Mouse (Mus musculus) cerebellum, postnatal 25 days (tissue): ENCODE measurements around the gene Foxn3.

Experiments used
- DNase-seq, 2 experiments: peaks; one replicate each; pipeline ENCODE4 v3.0.0; 2021; ENCODE audit warnings: mixed read lengths in 2 of 2

Foxn3 gene

GRCm38 (mm10) chr12:99562073-99562866 lies 1.1 kb downstream of the Foxn3 start:
- peak; percentile 80 to 81 for DNase-seq

- no peak for DNase-seq
Observed at GRCm38 (mm10) chr12:99561333-99561766, 2.0 kb downstream of the Foxn3 start.

GRCm38 (mm10) chr12:99560701-99561332 lies 2.6 kb downstream of the Foxn3 start:
- DNase-seq: peak; percentile 34 to 38

GRCm38 (mm10) chr12:99559483-99559882 lies 3.9 kb downstream of the Foxn3 start:
- DNase-seq: no peak

- no peak for DNase-seq
Observed at GRCm38 (mm10) chr12:99558476-99558875, 4.9 kb downstream of the Foxn3 start.

- no peak for DNase-seq
Observed at GRCm38 (mm10) chr12:99557498-99557897, 5.9 kb downstream of the Foxn3 start.

- DNase-seq: peak in 1 of 2 experiments; percentile 43
Observed at GRCm38 (mm10) chr12:99550629-99551028, 12.8 kb downstream of the Foxn3 start.

GRCm38 (mm10) chr12:99549811-99550210 lies 13.6 kb downstream of the Foxn3 start:
- no peak for DNase-seq

- no peak for DNase-seq
Observed at GRCm38 (mm10) chr12:99548419-99548818, 15.0 kb downstream of the Foxn3 start.

GRCm38 (mm10) chr12:99547295-99547694 lies 16.1 kb downstream of the Foxn3 start:
- no peak for DNase-seq

GRCm38 (mm10) chr12:99545270-99545770 lies 18.1 kb downstream of the Foxn3 start:
- no peak for DNase-seq

- DNase-seq: no peak
Observed at GRCm38 (mm10) chr12:99544262-99545128, 18.9 kb downstream of the Foxn3 start.

- DNase-seq: no peak
Observed at GRCm38 (mm10) chr12:99543421-99544195, 19.8 kb downstream of the Foxn3 start.

- no peak for DNase-seq
Observed at GRCm38 (mm10) chr12:99540201-99540600, 23.2 kb downstream of the Foxn3 start.

GRCm38 (mm10) chr12:99537316-99537715 lies 26.1 kb downstream of the Foxn3 start:
- no peak for DNase-seq

- no peak for DNase-seq
Observed at GRCm38 (mm10) chr12:99536426-99536825, 27.0 kb downstream of the Foxn3 start.

- no peak for DNase-seq
Observed at GRCm38 (mm10) chr12:99532342-99532741, 31.0 kb downstream of the Foxn3 start.

- DNase-seq: no peak
Observed at GRCm38 (mm10) chr12:99529687-99530411, 33.5 kb downstream of the Foxn3 start.

GRCm38 (mm10) chr12:99528958-99529357 lies 34.4 kb downstream of the Foxn3 start:
- DNase-seq: no peak

GRCm38 (mm10) chr12:99527452-99527851 lies 35.9 kb downstream of the Foxn3 start:
- peak; percentile 52 to 71 for DNase-seq

GRCm38 (mm10) chr12:99526571-99527140 lies 36.7 kb downstream of the Foxn3 start:
- peak in 1 of 2 experiments; percentile 42 for DNase-seq
